Mouse (Mus musculus) forebrain, embryonic 10.5 days (tissue): ENCODE data around the gene Pdlim4. TPM values are rescaled to one million over a fixed set of nuclear protein-coding genes. Genes with fewer than 3 reads are reported as not detected.

Experiments
- DNase-seq: peaks from one replicate; pipeline ENCODE4 v3.0.0-alpha.2; 2017; ENCODE audit warnings: low spot score; ENCODE audit errors: extremely low spot score
- H3K27ac ChIP-seq: fragments of 300-500 bp; sonication (generic); 2 replicates; pipeline ENCODE4 v1.5.1; 2016; ENCODE audit warnings: mild to moderate bottlenecking
- H3K27me3 ChIP-seq: fragments of 300-500 bp; sonication (generic); 2 replicates; pipeline ENCODE4 v1.6.1; 2016; ENCODE audit warnings: mild to moderate bottlenecking; ENCODE audit not compliant: poor library complexity, severe bottlenecking
- H3K36me3 ChIP-seq: fragments of 300-500 bp; sonication (generic); replicated peaks from 2 replicates; pipeline ENCODE4 v1.6.1; 2016; ENCODE audit warnings: mild to moderate bottlenecking, moderate library complexity
- H3K4me1 ChIP-seq: fragments of 300-500 bp; sonication (generic); 2 replicates; pipeline ENCODE4 v1.6.1; 2016
- H3K4me3 ChIP-seq: fragments of 300-500 bp; sonication (generic); 2 replicates; pipeline ENCODE4 v1.5.1; 2016; ENCODE audit warnings: mild to moderate bottlenecking, moderate library complexity
- H3K9me3 ChIP-seq: fragments of 300-500 bp; sonication (generic); 2 replicates; pipeline ENCODE4 v1.6.1; 2016; ENCODE audit warnings: mild to moderate bottlenecking, moderate library complexity
- WGBS: fragments of 180-500 bp; shearing (Covaris S2); methylation state at CpG from one replicate; pipeline ENCODE4 v1.1.7; 2016; 5-methylcytosine and 5-hydroxymethylcytosine counted together
- polyA plus RNA-seq: library from polyadenylated mRNA; unstranded; fragments of >200 nt; fragmentation: Nextera tagmentation; extraction: Ambion mirVana; gene quantifications from 2 replicates; pipeline ENCODE4 v1.2.1, GENCODE M21; 2016

Gene Pdlim4
- 49.5 and 53.1 TPM in 2 replicates for polyA plus RNA-seq

GRCm38 (mm10) chr11:54068520-54069371, at the start of gene Pdlim4:
TSS of gene Pdlim4 (minus strand) at chr11:54069014.
- peaks cover 43% of the 10 kb centered on the region for H3K4me1 ChIP-seq
- peaks cover 53% of the 10 kb centered on the region for H3K27me3 ChIP-seq
- no peaks in the 10 kb centered on the region for H3K9me3 ChIP-seq
- no peaks in the 10 kb centered on the region for H3K36me3 ChIP-seq
- DNase-seq, result peak; percentile 77
- H3K27ac ChIP-seq, result peak within 1 kb of the TSS; percentile 87
- H3K4me3 ChIP-seq, result peak within 1 kb of the TSS; percentile 70
- WGBS, result 2% methylated on average over 51 of the region's 61 CpGs

GRCm38 (mm10) chr11:54117096-54117495, 48.3 kb upstream of the Pdlim4 start:
- no peak for DNase-seq
- Histone ChIP-seq H3K36me3 (peaks cover 16% of the 10 kb centered on the region), H3K4me1 (peaks cover 27% of the 10 kb centered on the region), H3K27me3 (no peaks in the 10 kb centered on the region), H3K9me3 (no peaks in the 10 kb centered on the region), H3K4me3 (no peak overlapping the region), H3K27ac (no peak overlapping the region)
- 91% methylated on average over 10 of the region's 10 CpGs for WGBS

GRCm38 (mm10) chr11:54116406-54116805, 47.6 kb upstream of the Pdlim4 start:
- no peak for DNase-seq
- Histone ChIP-seq H3K27ac (no peak overlapping the region), H3K4me3 (no peak overlapping the region), H3K36me3 (peaks cover 16% of the 10 kb centered on the region), H3K9me3 (no peaks in the 10 kb centered on the region), H3K27me3 (no peaks in the 10 kb centered on the region), H3K4me1 (peaks cover 30% of the 10 kb centered on the region)
- 94% methylated on average over 4 of the region's 4 CpGs for WGBS

GRCm38 (mm10) chr11:54115911-54116310, 47.1 kb upstream of the Pdlim4 start:
- no peak overlapping the region for H3K4me3 ChIP-seq
- no peak overlapping the region for H3K27ac ChIP-seq
- H3K4me1 ChIP-seq, result peaks cover 30% of the 10 kb centered on the region
- 58% methylated on average over 3 of the region's 3 CpGs for WGBS
- H3K9me3 ChIP-seq, result no peaks in the 10 kb centered on the region
- no peak for DNase-seq
- H3K36me3 ChIP-seq, result peaks cover 16% of the 10 kb centered on the region
- H3K27me3 ChIP-seq, result no peaks in the 10 kb centered on the region

GRCm38 (mm10) chr11:54115301-54115700, 46.5 kb upstream of the Pdlim4 start:
- Histone ChIP-seq H3K9me3 (no peaks in the 10 kb centered on the region), H3K36me3 (peaks cover 13% of the 10 kb centered on the region), H3K27ac (no peak overlapping the region), H3K4me1 (peaks cover 30% of the 10 kb centered on the region), H3K27me3 (no peaks in the 10 kb centered on the region), H3K4me3 (no peak overlapping the region)
- 88% methylated on average over 8 of the region's 8 CpGs for WGBS
- DNase-seq, result no peak

- 97% methylated on average over 3 of the region's 3 CpGs for WGBS
- Histone ChIP-seq H3K27ac (no peak overlapping the region), H3K9me3 (no peaks in the 10 kb centered on the region)
These were observed 45.9 kb upstream of the Pdlim4 start for GRCm38 (mm10) chr11:54114746-54115145.

GRCm38 (mm10) chr11:54113352-54113751, 44.5 kb upstream of the Pdlim4 start:
- DNase-seq, result no peak
- Histone ChIP-seq H3K36me3 (peaks cover 3% of the 10 kb centered on the region; the same call in 1 of the 2 replicates), H3K4me3 (peak overlapping the region; percentile 36), H3K9me3 (no peaks in the 10 kb centered on the region), H3K4me1 (peaks cover 30% of the 10 kb centered on the region), H3K27me3 (no peaks in the 10 kb centered on the region), H3K27ac (peak overlapping the region; percentile 84)
- 55% methylated on average over 4 of the region's 4 CpGs for WGBS

More at GRCm38 (mm10) chr11:54114746-54115145, 45.9 kb upstream of the Pdlim4 start:
- no peak for DNase-seq
- Histone ChIP-seq H3K27me3 (no peaks in the 10 kb centered on the region), H3K36me3 (peaks cover 9% of the 10 kb centered on the region), H3K4me1 (peaks cover 30% of the 10 kb centered on the region), H3K4me3 (no peak overlapping the region)

- WGBS, result 1% methylated on average over 10 of the region's 10 CpGs
- H3K4me3 ChIP-seq, result peak overlapping the region; percentile 36
- peaks cover 3% of the 10 kb centered on the region; the same call in 1 of the 2 replicates for H3K36me3 ChIP-seq
- peak overlapping the region; percentile 84 for H3K27ac ChIP-seq
- H3K27me3 ChIP-seq, result no peaks in the 10 kb centered on the region
- H3K4me1 ChIP-seq, result peaks cover 30% of the 10 kb centered on the region
- peak; percentile 88 for DNase-seq
- no peaks in the 10 kb centered on the region for H3K9me3 ChIP-seq
These were observed 44.1 kb upstream of the Pdlim4 start for GRCm38 (mm10) chr11:54112920-54113319.

GRCm38 (mm10) chr11:54111976-54112741, 43.3 kb upstream of the Pdlim4 start:
- DNase-seq, result no peak
- Histone ChIP-seq H3K4me1 (peaks cover 30% of the 10 kb centered on the region), H3K9me3 (no peaks in the 10 kb centered on the region), H3K36me3 (peaks cover under 1% of the 10 kb centered on the region; the same call in 1 of the 2 replicates), H3K27ac (peak overlapping the region; percentile 84), H3K4me3 (peak overlapping the region; percentile 36; the same call in 1 of the 2 replicates), H3K27me3 (no peaks in the 10 kb centered on the region)
- WGBS, result 85% methylated on average over 21 of the region's 21 CpGs

- no peaks in the 10 kb centered on the region for H3K36me3 ChIP-seq
- peaks cover 30% of the 10 kb centered on the region for H3K4me1 ChIP-seq
- WGBS, result 94% methylated on average over 7 of the region's 7 CpGs
- no peak for DNase-seq
- no peaks in the 10 kb centered on the region for H3K27me3 ChIP-seq
- no peaks in the 10 kb centered on the region for H3K9me3 ChIP-seq
- H3K27ac ChIP-seq, result no peak overlapping the region
- H3K4me3 ChIP-seq, result no peak overlapping the region
These were observed 42.5 kb upstream of the Pdlim4 start for GRCm38 (mm10) chr11:54111291-54111690.

- no peaks in the 10 kb centered on the region for H3K36me3 ChIP-seq
- H3K27ac ChIP-seq, result no peak overlapping the region
- H3K4me1 ChIP-seq, result peaks cover 22% of the 10 kb centered on the region
- DNase-seq, result no peak
- H3K4me3 ChIP-seq, result no peak overlapping the region
- H3K27me3 ChIP-seq, result no peaks in the 10 kb centered on the region
- WGBS, result 87% methylated on average over 5 of the region's 5 CpGs
- H3K9me3 ChIP-seq, result no peaks in the 10 kb centered on the region
These were observed 40.1 kb upstream of the Pdlim4 start for GRCm38 (mm10) chr11:54108894-54109293.

- Histone ChIP-seq H3K9me3 (no peaks in the 10 kb centered on the region), H3K27me3 (peaks cover under 1% of the 10 kb centered on the region; the same call in 1 of the 2 replicates), H3K4me3 (no peak overlapping the region), H3K4me1 (peaks cover 15% of the 10 kb centered on the region), H3K27ac (no peak overlapping the region), H3K36me3 (no peaks in the 10 kb centered on the region)
- no peak for DNase-seq
- WGBS, result 77% methylated on average over 3 of the region's 3 CpGs
These were observed 39.3 kb upstream of the Pdlim4 start for GRCm38 (mm10) chr11:54108131-54108530.
